Mouse (Mus musculus) kidney, embryonic 15.5 days (tissue): Measurements from ENCODE around the gene Sdr39u1. TPM values are rescaled to one million over a fixed set of nuclear protein-coding genes. Genes with fewer than 3 reads are reported as not detected.

ENCODE experiments used
- ATAC-seq: fragments of 200-750 bp; cut with Nextera tagmentation; replicated peaks from 2 replicates; pipeline ENCODE4 v1.8.0; 2017; ENCODE audit warnings: moderate TSS enrichment; ENCODE audit not compliant: low FRiP score
- H3K27ac ChIP-seq: fragments of 300-500 bp; sonication (generic); 2 replicates; pipeline ENCODE4 v1.5.1; 2015; ENCODE audit warnings: mild to moderate bottlenecking, inconsistent platforms
- H3K27me3 ChIP-seq: fragments of 300-500 bp; sonication (generic); 2 replicates; pipeline ENCODE4 v1.6.1; 2015; ENCODE audit warnings: inconsistent platforms
- H3K36me3 ChIP-seq: fragments of 300-500 bp; sonication (generic); 2 replicates; pipeline ENCODE4 v1.6.1; 2015; ENCODE audit warnings: inconsistent platforms
- H3K4me1 ChIP-seq: fragments of 300-500 bp; sonication (generic); 2 replicates; pipeline ENCODE4 v1.6.1; 2015; ENCODE audit warnings: inconsistent platforms
- H3K4me2 ChIP-seq: fragments of 300-500 bp; sonication (generic); 2 replicates; pipeline ENCODE4 v1.6.1; 2015; ENCODE audit warnings: moderate library complexity, mild to moderate bottlenecking, inconsistent platforms
- H3K4me3 ChIP-seq: fragments of 300-500 bp; sonication (generic); replicated peaks from 2 replicates; pipeline ENCODE4 v1.5.1; 2015; ENCODE audit warnings: mild to moderate bottlenecking, inconsistent platforms
- H3K9ac ChIP-seq: fragments of 300-500 bp; sonication (generic); 2 replicates; pipeline ENCODE4 v1.6.1; 2015; ENCODE audit warnings: mild to moderate bottlenecking, inconsistent platforms
- H3K9me3 ChIP-seq: fragments of 300-500 bp; sonication (generic); replicated peaks from 2 replicates; pipeline ENCODE4 v1.6.1; 2016; ENCODE audit warnings: inconsistent platforms
- WGBS: fragments of 180-500 bp; shearing (Covaris S2); methylation state at CpG from one replicate; pipeline ENCODE4 v1.1.7; 2015; ENCODE audit warnings: mixed read lengths; 5-methylcytosine and 5-hydroxymethylcytosine counted together
- polyA plus RNA-seq: library from polyadenylated mRNA; unstranded; fragments of >200 nt; fragmentation: Nextera tagmentation; extraction: Ambion mirVana; gene quantifications from 2 replicates; pipeline ENCODE4 v1.2.1, GENCODE M21; 2015

Sdr39u1 gene
- 56.6 and 63.8 TPM in 2 replicates for polyA plus RNA-seq

DNA sequence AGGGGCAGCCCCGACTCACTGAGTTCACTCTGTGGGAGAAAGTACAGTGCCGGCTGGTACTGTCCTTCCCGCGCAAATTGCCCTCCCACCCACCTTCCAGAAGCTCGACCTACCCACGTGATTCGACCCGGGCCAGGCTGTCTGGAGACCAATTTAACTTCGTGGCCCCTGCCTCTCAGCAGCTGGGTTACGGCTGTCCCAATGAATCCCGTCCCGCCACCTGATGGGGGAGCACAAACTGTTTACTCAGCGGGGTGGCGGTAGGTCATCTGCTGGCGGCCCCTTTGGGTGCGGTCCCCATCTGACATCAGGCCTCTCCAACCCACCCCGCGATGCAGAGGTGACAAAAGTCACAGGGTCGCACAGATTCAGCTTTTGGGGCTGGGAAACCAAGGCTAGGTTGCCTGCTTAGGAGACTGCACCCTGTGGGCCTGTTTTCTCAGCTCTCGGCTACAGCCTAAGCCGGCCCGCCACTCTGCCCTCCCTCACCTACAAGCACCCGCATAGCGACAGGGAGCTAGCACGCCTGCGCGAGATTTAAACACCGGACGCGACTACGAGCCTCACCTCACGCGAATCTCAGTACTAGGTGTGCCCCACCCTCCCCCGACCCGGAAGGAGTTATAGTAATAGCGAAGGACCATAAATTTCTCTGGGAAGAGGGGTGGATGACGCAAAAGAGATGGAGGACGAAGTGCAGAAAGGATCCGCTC lies at the start of gene Sdr39u1:
Gene Sdr39u1, minus strand, starts transcription at position 593 of the 713 bp plus-strand sequence.
- peak; percentile 91 for ATAC-seq
- Histone ChIP-seq H3K27me3 (0 out of 2 replicates have a peak, but pooled peaks cover 5% of the 10 kb centered on the region), H3K4me1 (peaks cover 23% of the 10 kb centered on the region), H3K27ac (peak within 1 kb of the TSS; percentile 90), H3K36me3 (peaks cover 37% of the 10 kb centered on the region), H3K9me3 (no peaks in the 10 kb centered on the region), H3K9ac (peak within 1 kb of the TSS; percentile 67), H3K4me3 (peak within 1 kb of the TSS; percentile 55), H3K4me2 (peak within 1 kb of the TSS; percentile 92)
- WGBS: under 1% methylated on average over 39 of the region's 39 CpGs

DNA sequence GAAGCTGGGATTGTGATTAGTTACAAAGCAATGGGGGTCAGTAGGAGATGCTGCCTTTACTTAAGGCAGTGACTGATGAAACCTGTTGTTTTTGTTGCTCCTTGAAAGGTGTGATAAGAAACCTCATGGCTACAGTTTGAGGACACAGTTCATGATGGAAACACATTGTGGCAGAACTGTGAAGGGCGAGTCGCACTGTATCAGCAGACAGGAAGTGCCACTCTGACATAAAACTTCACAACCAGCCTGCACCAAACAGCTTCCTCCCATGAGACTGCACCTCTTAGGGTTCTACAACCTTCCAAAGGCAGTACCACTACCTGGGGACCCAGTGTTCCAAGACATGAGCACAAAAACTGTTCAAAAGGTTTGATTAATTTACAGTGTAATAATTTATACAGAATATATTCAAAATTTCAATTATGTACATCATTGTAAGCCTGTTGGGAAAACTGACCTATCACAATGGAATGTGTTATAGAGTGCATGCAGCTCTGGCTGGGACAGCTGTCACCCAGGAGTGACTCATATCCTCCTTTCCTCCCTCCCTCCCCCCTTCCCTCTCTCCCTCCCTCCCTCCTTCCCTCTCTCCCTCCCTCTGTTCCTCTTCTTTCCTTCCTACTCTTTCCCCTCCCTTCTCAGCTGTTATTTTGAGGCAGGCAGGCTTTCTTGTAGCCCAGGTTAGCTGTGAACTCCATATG lies 46.3 kb upstream of the Sdr39u1 start:
- no peak for ATAC-seq
- H3K4me1 ChIP-seq: no peaks in the 10 kb centered on the region
- H3K9me3 ChIP-seq: no peaks in the 10 kb centered on the region
- H3K27me3 ChIP-seq: no peaks in the 10 kb centered on the region
- WGBS: 63% methylated on average over 2 of the region's 2 CpGs
- H3K36me3 ChIP-seq: no peaks in the 10 kb centered on the region
- H3K4me3 ChIP-seq: no peak overlapping the region
- no peak overlapping the region for H3K9ac ChIP-seq
- no peak overlapping the region for H3K27ac ChIP-seq
- no peak overlapping the region for H3K4me2 ChIP-seq

DNA sequence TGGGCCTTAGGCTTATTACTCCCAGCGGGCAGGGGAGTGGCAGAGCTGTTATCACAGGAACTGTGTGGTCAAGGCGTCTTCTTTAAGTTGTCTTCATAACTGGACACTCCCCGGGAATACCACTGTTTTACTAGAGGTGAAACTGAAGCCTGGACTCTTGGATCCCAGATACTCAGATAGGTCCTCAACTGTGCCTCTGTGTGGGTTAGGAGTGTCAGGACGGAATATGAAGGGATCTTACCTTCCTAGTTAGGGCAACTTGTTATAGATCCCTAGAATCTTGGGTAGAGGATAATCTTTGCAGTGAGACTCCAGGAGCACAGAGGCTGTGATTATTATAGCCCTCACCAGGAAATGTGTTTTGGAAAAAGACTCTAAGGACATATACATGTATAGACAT lies 44.5 kb upstream of the Sdr39u1 start, which contains the start of gene Cma1:
Gene Cma1, minus strand, starts transcription at position 101 of the 400 bp plus-strand sequence.
- Histone ChIP-seq H3K9ac (no peak within 1 kb of the TSS), H3K4me2 (no peak within 1 kb of the TSS), H3K36me3 (no peaks in the 10 kb centered on the region), H3K27ac (no peak within 1 kb of the TSS), H3K27me3 (no peaks in the 10 kb centered on the region), H3K4me1 (no peaks in the 10 kb centered on the region), H3K4me3 (no peak within 1 kb of the TSS), H3K9me3 (no peaks in the 10 kb centered on the region)
- WGBS: 80% methylated on average over 4 of the region's 4 CpGs
- ATAC-seq: no peak

DNA sequence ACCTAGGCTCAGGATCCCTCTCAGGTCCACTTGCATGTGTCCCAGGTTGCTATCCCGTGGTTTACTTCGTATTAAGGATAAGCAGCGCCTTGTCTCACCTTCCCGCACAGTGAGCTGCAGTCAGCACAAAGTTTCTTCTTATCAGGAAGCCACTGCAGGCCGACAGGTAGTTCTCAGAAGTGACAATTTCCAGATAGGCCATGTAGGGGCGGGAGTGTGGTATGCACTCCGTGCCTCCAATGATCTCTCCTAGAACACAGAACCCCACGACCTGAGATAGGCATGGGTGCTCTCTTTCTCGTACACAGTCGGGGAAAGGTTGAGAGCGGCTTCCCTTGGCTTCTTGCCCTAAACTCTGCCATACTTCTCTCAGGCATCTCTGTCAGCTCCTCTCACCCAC lies 43.5 kb upstream of the Sdr39u1 start:
- ATAC-seq: no peak
- Histone ChIP-seq H3K27ac (no peak overlapping the region), H3K9me3 (no peaks in the 10 kb centered on the region), H3K9ac (no peak overlapping the region), H3K4me2 (no peak overlapping the region), H3K36me3 (no peaks in the 10 kb centered on the region), H3K4me3 (no peak overlapping the region), H3K27me3 (no peaks in the 10 kb centered on the region), H3K4me1 (no peaks in the 10 kb centered on the region)
- WGBS: 88% methylated on average over 11 of the region's 11 CpGs

DNA sequence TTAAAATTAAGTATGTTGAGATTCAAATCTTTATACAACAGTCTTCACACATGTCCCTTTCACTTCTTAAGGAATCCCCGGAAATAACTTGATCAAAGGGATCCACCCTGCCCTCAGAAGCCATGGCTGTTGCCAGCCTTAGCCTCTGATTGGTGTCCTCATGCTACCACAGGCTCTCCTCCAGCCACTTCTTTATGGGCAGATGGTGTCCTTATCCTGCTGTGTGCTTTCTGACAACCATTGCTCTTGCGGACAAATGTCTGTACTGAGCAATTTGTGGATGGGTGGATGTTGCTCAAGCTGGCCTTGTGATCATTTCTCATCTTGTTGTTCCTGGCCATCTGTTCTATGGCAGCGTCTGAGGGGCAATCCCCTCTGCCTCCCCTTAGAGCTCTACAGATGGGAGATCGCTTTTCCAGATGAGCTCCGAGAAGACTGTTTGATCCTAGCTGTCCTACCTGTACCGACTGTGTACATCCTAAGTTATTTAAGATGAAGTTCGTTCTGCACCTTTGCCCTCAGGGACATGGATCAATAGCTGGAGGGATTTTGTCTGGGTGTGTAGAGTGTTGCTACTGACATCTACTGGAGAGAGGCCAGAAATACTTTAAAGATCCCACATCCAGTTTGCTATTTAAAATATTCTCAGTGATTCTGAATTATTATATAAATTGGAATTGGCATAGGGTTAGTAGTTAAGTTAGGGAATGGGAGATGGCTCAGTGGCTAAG lies 40.1 kb upstream of the Sdr39u1 start:
- no peak for ATAC-seq
- no peak overlapping the region for H3K4me3 ChIP-seq
- no peak overlapping the region for H3K27ac ChIP-seq
- no peaks in the 10 kb centered on the region for H3K36me3 ChIP-seq
- H3K9ac ChIP-seq: no peak overlapping the region
- WGBS: 19% methylated on average over 7 of the region's 7 CpGs
- no peaks in the 10 kb centered on the region for H3K27me3 ChIP-seq
- no peaks in the 10 kb centered on the region for H3K9me3 ChIP-seq
- H3K4me2 ChIP-seq: no peak overlapping the region
- no peaks in the 10 kb centered on the region for H3K4me1 ChIP-seq

DNA sequence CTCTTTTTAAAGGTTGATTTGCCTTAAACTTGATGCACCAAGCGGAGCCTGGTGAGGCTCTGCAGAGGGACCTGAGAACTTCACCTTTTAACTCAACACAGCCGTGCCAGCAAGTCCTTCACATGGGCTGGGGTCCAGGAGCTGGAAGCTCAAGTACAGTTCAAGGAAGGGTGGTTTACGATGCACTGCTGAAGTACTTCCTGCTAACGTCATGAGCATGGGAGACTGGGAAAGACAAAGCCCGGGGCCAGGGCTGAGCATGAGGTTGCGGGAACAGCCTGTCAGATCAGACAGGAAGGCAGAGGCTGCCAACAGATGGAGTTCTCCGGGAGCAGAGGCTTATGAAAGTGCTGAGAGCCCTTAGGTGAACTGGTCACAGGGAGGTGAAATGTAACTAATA lies 33.5 kb upstream of the Sdr39u1 start:
- H3K27me3 ChIP-seq: no peaks in the 10 kb centered on the region
- H3K27ac ChIP-seq: 0 out of 2 replicates have a peak overlapping the region, but pooled peaks have one; percentile 20
- H3K4me1 ChIP-seq: no peaks in the 10 kb centered on the region
- no peak overlapping the region for H3K4me3 ChIP-seq
- H3K9me3 ChIP-seq: no peaks in the 10 kb centered on the region
- WGBS: 32% methylated on average over 7 of the region's 7 CpGs
- ATAC-seq: no peak
- no peak overlapping the region for H3K4me2 ChIP-seq
- H3K36me3 ChIP-seq: no peaks in the 10 kb centered on the region
- no peak overlapping the region for H3K9ac ChIP-seq

- H3K4me3 ChIP-seq: no peak overlapping the region
- H3K9me3 ChIP-seq: no peaks in the 10 kb centered on the region
- no peak overlapping the region for H3K9ac ChIP-seq
- WGBS: 74% methylated on average over 12 of the region's 12 CpGs
- H3K36me3 ChIP-seq: no peaks in the 10 kb centered on the region
- no peak overlapping the region for H3K4me2 ChIP-seq
- H3K4me1 ChIP-seq: no peaks in the 10 kb centered on the region
- H3K27ac ChIP-seq: no peak overlapping the region
- no peaks in the 10 kb centered on the region for H3K27me3 ChIP-seq
- ATAC-seq: no peak
These were observed 29.3 kb upstream of the Sdr39u1 start for GRCm38 (mm10) chr14:55929263-55929997.

DNA sequence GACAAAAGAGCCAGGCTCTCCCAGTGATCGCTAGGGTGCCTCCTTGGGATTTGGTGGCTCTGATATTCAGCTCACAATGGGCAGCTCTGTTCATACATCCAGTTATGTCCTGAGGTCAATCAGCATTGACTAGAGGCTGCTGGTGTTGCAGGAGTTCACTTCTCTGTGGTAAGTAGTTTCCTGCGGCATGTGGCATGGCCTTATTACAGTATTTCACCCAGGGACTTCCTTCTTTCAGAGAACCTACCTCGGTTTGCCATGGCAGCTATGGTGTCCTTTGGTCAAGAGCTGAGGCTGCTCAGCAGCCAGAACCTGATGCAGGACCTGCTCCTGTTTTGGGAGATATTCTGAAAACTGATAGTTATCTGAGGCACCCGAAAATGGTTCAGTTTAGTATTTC lies 26.8 kb upstream of the Sdr39u1 start:
- H3K4me2 ChIP-seq: no peak overlapping the region
- no peak overlapping the region for H3K4me3 ChIP-seq
- no peaks in the 10 kb centered on the region for H3K9me3 ChIP-seq
- 85% methylated on average over 4 of the region's 4 CpGs for WGBS
- no peak overlapping the region for H3K27ac ChIP-seq
- no peaks in the 10 kb centered on the region for H3K27me3 ChIP-seq
- no peak for ATAC-seq
- H3K4me1 ChIP-seq: 0 out of 2 replicates have a peak, but pooled peaks cover 3% of the 10 kb centered on the region
- no peaks in the 10 kb centered on the region for H3K36me3 ChIP-seq
- no peak overlapping the region for H3K9ac ChIP-seq

DNA sequence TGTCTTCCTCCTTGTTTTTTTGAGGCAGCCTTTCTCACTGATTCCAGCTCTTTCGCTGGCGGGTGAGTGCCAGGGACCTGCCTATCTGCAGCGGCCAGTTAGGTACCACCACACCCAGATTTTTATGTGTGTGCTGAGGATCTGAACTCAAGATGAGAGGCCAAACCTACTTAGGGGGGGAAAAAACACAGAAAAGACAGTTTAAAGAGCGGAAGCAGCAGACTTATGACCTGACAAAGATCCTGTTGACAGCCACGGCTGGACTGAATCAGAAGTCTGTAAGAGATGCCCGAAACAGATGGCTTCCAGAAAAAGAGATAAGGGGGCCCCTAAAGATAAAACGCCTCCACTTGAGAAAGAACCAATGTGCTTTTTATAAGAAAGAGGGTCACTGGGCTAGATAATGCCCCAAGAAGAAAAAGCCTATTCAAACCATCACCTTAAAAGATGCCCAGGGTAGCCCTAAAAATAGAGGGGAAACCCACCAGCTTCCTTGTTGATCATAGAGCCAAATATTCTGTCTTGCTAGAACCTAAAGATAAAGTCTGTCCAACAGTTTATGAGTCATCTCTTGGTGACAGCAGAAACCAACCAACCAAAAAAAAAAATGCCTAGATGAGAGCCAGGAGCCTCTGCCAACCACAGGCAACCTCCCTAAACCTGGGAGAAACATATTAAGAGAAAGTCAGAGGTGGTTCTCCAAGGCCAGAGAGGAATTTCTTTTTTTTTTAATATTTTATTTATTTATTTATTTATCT lies 22.6 kb upstream of the Sdr39u1 start:
- H3K9ac ChIP-seq: no peak overlapping the region
- H3K9me3 ChIP-seq: no peaks in the 10 kb centered on the region
- no peaks in the 10 kb centered on the region for H3K36me3 ChIP-seq
- H3K4me2 ChIP-seq: no peak overlapping the region
- H3K27ac ChIP-seq: no peak overlapping the region
- H3K4me3 ChIP-seq: no peak overlapping the region
- ATAC-seq: no peak
- peaks cover 5% of the 10 kb centered on the region; the same call in 1 of the 2 replicates for H3K27me3 ChIP-seq
- 0 out of 2 replicates have a peak, but pooled peaks cover 3% of the 10 kb centered on the region for H3K4me1 ChIP-seq
- 61% methylated on average over 7 of the region's 7 CpGs for WGBS

DNA sequence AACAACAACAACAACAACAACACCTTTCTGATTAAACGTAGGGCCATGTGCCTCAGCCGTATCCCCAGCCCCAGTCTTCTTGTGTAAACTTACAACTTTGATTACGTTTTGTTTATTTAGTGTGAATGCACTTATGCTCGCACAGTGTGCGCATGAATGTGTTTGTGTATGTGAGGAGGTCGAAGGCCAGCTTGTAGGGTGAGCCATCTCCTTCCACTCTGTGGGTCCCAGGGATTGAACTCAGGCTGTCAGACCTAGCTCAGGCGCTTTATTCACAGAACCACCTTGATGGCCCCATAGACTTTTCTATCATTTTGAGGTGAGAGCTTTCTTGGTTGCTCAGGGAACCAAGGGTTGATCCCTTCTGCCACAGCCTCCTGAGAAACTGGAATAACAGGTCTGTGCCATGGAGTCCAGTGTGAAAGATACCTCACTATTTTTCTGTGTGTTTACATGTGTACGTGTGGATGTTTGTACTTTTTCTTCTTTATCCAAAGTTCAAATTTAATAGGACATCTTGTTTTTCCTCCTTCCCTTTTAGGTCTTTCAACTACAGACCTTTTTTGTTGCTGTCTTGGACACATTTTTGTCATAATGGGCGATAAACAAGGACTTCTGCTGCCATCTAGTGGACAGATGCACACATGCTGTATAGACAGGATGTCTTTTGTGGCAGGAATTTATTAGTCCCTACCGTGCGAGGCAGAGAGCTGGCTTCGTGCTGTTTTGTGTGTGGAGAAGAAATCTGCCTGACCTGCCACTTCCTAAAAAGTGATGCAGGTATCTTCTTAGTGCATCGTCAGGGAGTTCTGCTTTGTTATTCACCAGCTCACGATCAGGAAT lies 18.4 kb upstream of the Sdr39u1 start:
- H3K27ac ChIP-seq: no peak overlapping the region
- peak overlapping the region; percentile 27; the same call in 1 of the 2 replicates for H3K4me2 ChIP-seq

More for the DNA sequence above, 18.4 kb upstream of the Sdr39u1 start:
- no peaks in the 10 kb centered on the region for H3K36me3 ChIP-seq
- peaks cover 5% of the 10 kb centered on the region; the same call in 1 of the 2 replicates for H3K27me3 ChIP-seq
- H3K9me3 ChIP-seq: no peaks in the 10 kb centered on the region
- WGBS: 36% methylated on average over 14 of the region's 14 CpGs
- peak; percentile 71 for ATAC-seq
- 0 out of 2 replicates have a peak, but pooled peaks cover 3% of the 10 kb centered on the region for H3K4me1 ChIP-seq
- no peak overlapping the region for H3K4me3 ChIP-seq
- H3K9ac ChIP-seq: no peak overlapping the region
